In the genomic region with DNA sequence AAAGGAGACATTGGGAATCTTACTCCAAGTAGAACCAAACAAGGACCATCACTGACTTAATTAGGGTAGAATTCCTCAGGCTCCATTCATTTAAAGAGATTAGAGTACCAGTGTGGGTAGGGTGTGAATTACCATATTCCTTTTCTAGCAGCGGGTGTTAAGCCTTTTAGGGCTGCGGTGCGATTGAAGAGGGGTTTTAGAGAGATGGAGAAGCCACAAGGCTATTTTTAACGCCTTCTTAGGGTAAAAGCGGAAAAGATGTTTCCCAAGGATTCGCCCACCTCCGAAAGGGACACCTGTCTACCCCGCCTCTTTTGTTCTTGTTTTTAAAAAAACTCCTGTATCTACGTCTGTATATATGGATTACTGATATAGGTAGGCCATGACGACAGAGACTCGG, we compare ENCODE assay signal across 8 mouse cellular contexts. TPM values are rescaled to one million over a fixed set of nuclear protein-coding genes. Genes with fewer than 3 reads are reported as not detected.
A peak's percentile ranks its signal among the peaks of the same experiment; 100 is the strongest.
DNase-seq lines count a peak whose midpoint lies in the region; ATAC-seq and TF ChIP-seq lines count a peak whose summit lies in the region.

No protein-coding gene starts in this region.

- DNase-seq in lung, adult 2 months: no peak
- DNase-seq in lung, postnatal 25 days (ENCODE audit: low spot score): no peak
- peak; percentile 22 for DNase-seq in brain, adult 2 months (ENCODE audit: low read depth, low spot score)
- DNase-seq in layer of hippocampus, postnatal 25 days (ENCODE audit: extremely low spot score in 1 of 2, low spot score in 1 of 2): no peak
- no peak for DNase-seq in ovary, postnatal 36 days (ENCODE audit: low spot score)
- DNase-seq in gastrocnemius, postnatal 36 days: no peak

- peaks cover 15% of the 10 kb centered on the region; the same call in 1 of the 2 replicates for H3K4me1 ChIP-seq in lung, adult 2 months (ENCODE audit: control insufficient read depth, insufficient read depth, low read length)
- peaks cover 46% of the 10 kb centered on the region for H3K4me1 ChIP-seq in hindbrain, embryonic 13.5 days (replicated peaks)
- H3K4me1 ChIP-seq in midbrain, embryonic 16.5 days (ENCODE audit: control insufficient read depth, insufficient read depth, low read length): peaks cover 28% of the 10 kb centered on the region

- H3K4me3 ChIP-seq in lung, adult 2 months (replicated peaks; ENCODE audit: extremely low read depth, low read depth, low read length): peak overlapping the region; percentile 97
- H3K4me3 ChIP-seq in hindbrain, embryonic 13.5 days: peak overlapping the region; percentile 96
- peak overlapping the region; percentile 98 for H3K4me3 ChIP-seq in midbrain, embryonic 16.5 days (ENCODE audit: low read depth, low read length)

- ATAC-seq in hindbrain, embryonic 13.5 days (ENCODE audit: low FRiP score): no peak
- no peak for ATAC-seq in midbrain, embryonic 16.5 days

- peak overlapping the region; percentile 97 for H3K9ac ChIP-seq in hindbrain, embryonic 13.5 days
- peak overlapping the region; percentile 93 for H3K9ac ChIP-seq in midbrain, embryonic 16.5 days (ENCODE audit: low read depth, low read length)

- H3K4me2 ChIP-seq in hindbrain, embryonic 13.5 days: peak overlapping the region; percentile 88
- peak overlapping the region; percentile 90 for H3K4me2 ChIP-seq in midbrain, embryonic 16.5 days (ENCODE audit: low read length)

- no peak for TF ChIP-seq CTCF in lung, adult 2 months (IDR thresholded peaks at IDR 0.05; ENCODE audit: insufficient read depth, low read length)

- H3K36me3 ChIP-seq in hindbrain, embryonic 13.5 days: peaks cover 31% of the 10 kb centered on the region
- peaks cover 6% of the 10 kb centered on the region for H3K36me3 ChIP-seq in midbrain, embryonic 16.5 days (ENCODE audit: control insufficient read depth, insufficient read depth, low read length)

- intact Hi-C loops in gastrocnemius, postnatal 36 days (cut with DNase I): loop anchor here (5.0 kb wide), 2 partner anchors 60 to 125 kb away; partner anchors contain the start of gene Yaf2

- no peaks in the 10 kb centered on the region for H3K9me3 ChIP-seq in hindbrain, embryonic 13.5 days
- H3K9me3 ChIP-seq in midbrain, embryonic 16.5 days (replicated peaks; ENCODE audit: control insufficient read depth, low read length, poor library complexity, severe bottlenecking): no peaks in the 10 kb centered on the region

- 2% methylated on average over 11 of the region's 11 CpGs for WGBS in lung, adult 2 months
- under 1% methylated on average over 11 of the region's 11 CpGs for WGBS in hindbrain, embryonic 13.5 days
- WGBS in midbrain, embryonic 16.5 days: under 1% methylated on average over 11 of the region's 11 CpGs

- H3K27ac ChIP-seq in hindbrain, embryonic 13.5 days: no peak overlapping the region
- H3K27ac ChIP-seq in midbrain, embryonic 16.5 days (ENCODE audit: low read length): no peak overlapping the region

- no peaks in the 10 kb centered on the region for H3K27me3 ChIP-seq in hindbrain, embryonic 13.5 days
- no peaks in the 10 kb centered on the region for H3K27me3 ChIP-seq in midbrain, embryonic 16.5 days (ENCODE audit: control insufficient read depth, insufficient read depth, low read depth, low read length)

- TF ChIP-seq POLR2A in lung, adult 2 months (IDR thresholded peaks at IDR 0.05; ENCODE audit: borderline replicate concordance, extremely low read depth, low read depth, low read length): no peak

RNA-seq across cellular contexts. Expression of gene Zcrb1, which starts 0.9 kb away (rescaled TPM):
- polyA plus RNA-seq in lung, adult 2 months (2012; rRNA removed): 30.4 and 31.6 TPM in 2 replicates
- 179 and 185 TPM in 2 replicates for polyA plus RNA-seq in hindbrain, embryonic 13.5 days (2015; fragmentation: Nextera tagmentation; extraction: Ambion mirVana)
- 151 and 161 TPM in 2 replicates for polyA plus RNA-seq in midbrain, embryonic 16.5 days (2015; fragmentation: Nextera tagmentation; extraction: Ambion mirVana)
- total RNA-seq in layer of hippocampus, postnatal 25 days (2021): 10 to 100 TPM; 66.8 to 86.0 TPM
- 100 to 1,000 TPM in 1 of 2 experiments, 10 to 100 TPM in 1; 96.7 to 121 TPM for total RNA-seq in gastrocnemius, postnatal 36 days (2021)

RNA-seq across cellular contexts. Expression of gene Pphln1, which starts 0.9 kb away (rescaled TPM):
- 12.6 and 21.5 TPM in 2 replicates for polyA plus RNA-seq in lung, adult 2 months (2012; rRNA removed)
- 48.3 and 52.2 TPM in 2 replicates for polyA plus RNA-seq in hindbrain, embryonic 13.5 days (2015; fragmentation: Nextera tagmentation; extraction: Ambion mirVana)
- 37.2 and 40.6 TPM in 2 replicates for polyA plus RNA-seq in midbrain, embryonic 16.5 days (2015; fragmentation: Nextera tagmentation; extraction: Ambion mirVana)
- 10 to 100 TPM; 41.6 to 42.4 TPM for total RNA-seq in layer of hippocampus, postnatal 25 days (2021)
- total RNA-seq in gastrocnemius, postnatal 36 days (2021): 10 to 100 TPM; 13.4 to 14.1 TPM
